Mouse (Mus musculus) thymus, postnatal 10 days (tissue): ENCODE data around the gene Dpp9.

ENCODE experiments used
- DNase-seq, 2 experiments: peaks; one replicate each; pipeline ENCODE4 v3.0.0; 2021; ENCODE audit warnings: low spot score in 2 of 2

The Dpp9 gene

DNA sequence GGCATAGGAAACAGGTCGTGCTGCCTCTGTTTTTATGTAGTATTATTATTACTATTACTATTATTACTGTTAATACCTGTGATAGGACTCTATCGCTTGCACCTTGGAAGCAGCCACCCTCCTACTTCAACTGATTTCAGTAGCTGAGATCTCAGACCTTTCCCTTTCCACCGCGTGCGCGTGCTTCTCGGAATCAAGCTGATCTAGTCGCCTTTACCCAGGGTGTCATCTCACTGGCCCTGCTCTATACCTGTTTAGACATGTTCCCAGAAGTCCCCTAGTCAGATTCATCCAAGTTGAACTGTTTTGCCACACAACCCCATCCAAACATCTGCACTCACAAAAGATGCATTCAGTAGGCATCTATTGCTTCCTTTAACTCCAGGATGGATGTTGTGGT is 14.7 kb upstream of the Dpp9 start:
- DNase-seq: no peak

DNA sequence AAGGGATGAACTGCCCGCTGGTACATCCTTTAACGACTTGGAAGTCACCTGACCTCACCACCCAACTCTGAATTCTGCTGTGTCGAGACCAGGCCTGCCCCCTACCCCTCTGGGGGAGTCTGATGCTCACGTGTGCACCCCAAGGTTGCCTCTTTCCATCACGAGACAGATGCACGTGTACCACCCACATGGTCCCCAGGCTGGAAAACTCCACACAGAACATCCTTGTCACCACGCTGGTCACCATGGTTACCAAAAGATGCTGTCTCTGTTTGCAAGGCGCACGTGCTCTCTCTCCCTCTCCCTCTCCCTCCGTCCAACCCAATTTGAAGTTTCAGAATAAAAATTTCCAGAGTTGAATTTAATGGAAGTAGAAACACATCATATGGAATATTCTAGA is 11.2 kb upstream of the Dpp9 start:
- DNase-seq: no peak

GRCm38 (mm10) chr17:56226566-56226965 is 7.9 kb upstream of the Dpp9 start:
- no peak for DNase-seq

GRCm38 (mm10) chr17:56224916-56225315 is 6.2 kb upstream of the Dpp9 start:
- DNase-seq: no peak

DNA sequence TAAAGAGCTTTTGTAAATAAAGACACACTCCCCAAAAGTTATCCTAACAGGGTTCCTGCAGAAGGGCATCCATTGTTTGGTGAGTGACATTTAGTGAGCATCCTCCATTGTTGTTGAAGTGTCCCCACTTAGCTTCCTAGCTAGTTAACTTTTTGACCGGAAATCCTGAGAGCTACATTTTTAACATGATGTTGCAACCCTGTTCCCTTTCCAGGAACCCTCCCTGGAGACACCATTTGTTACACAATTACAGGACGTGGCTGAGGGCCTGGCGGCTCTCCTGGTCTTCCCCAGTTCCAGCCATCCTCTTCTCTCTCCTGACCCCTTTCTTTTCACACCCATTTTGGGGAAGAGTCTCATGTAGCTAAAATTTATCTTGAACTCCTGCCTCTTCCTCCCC is 1.1 kb upstream of the Dpp9 start:
- no peak for DNase-seq

GRCm38 (mm10) chr17:56219251-56219650 is 546 bp upstream of the Dpp9 start:
- DNase-seq: no peak

- no peak for DNase-seq
These were observed 1.0 kb downstream of the Dpp9 start for GRCm38 (mm10) chr17:56217670-56218069.

GRCm38 (mm10) chr17:56214229-56214628 is 4.5 kb downstream of the Dpp9 start:
- no peak for DNase-seq

GRCm38 (mm10) chr17:56212676-56213075 is 6.0 kb downstream of the Dpp9 start:
- no peak for DNase-seq

GRCm38 (mm10) chr17:56211090-56211489 is 7.6 kb downstream of the Dpp9 start:
- DNase-seq: no peak

- no peak for DNase-seq
These were observed 9.9 kb downstream of the Dpp9 start for GRCm38 (mm10) chr17:56208821-56209220.

GRCm38 (mm10) chr17:56207963-56208530 is 10.7 kb downstream of the Dpp9 start:
- DNase-seq: no peak

GRCm38 (mm10) chr17:56206986-56207674 is 11.6 kb downstream of the Dpp9 start:
- no peak for DNase-seq

DNA sequence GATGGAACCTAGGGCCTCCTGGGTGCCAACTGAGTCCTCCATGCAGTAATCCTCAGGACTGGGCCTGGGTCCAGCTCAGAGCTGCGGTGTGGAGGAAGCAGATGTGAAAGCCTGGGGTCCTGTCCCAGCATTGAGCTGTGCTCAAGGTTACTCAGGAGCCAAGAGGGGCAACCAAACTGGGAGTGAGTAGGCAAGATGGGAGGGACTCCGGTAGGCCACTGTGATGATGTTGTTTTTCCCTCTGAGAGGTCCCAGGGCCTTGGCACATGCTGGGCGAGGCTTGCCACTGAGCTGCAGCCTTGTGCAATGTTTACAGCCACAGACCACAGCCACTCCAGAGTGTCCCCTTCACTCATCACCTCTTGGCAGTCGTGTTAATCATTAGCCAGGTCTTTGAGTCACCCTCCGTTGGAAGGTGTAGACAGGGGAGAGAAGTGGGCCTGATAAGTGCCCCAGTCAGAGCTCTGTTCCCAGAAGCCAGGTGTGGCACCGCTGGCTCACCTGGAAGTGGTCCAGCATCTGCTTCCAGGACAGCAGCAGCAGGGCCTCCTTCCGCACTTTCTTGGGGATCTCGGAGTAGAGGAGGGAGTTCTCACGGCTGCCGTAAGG is 12.3 kb downstream of the Dpp9 start:
- DNase-seq: no peak

- DNase-seq: no peak
These were observed 15.0 kb downstream of the Dpp9 start for GRCm38 (mm10) chr17:56203729-56204128.

- DNase-seq: no peak
These were observed 16.2 kb downstream of the Dpp9 start for GRCm38 (mm10) chr17:56202476-56202875.

DNA sequence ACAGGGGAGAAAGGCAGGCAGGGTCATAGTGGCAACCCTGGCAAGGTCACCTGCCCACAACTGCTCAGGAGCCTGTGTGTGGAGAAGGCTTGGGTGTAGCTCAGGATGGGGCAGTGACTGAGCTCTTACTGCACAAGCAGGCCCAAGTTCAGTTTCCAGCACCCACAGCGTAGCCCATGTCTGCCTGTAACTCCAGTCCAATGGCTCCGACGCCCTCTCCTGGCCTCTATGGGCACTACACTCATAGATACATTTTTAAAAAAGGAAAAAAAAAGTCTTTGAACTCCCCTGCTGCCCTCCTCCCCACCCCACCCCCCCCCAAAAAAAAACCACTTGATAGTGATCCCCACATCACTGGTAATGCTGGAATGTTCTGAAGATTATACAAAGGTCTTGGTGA is 17.1 kb downstream of the Dpp9 start:
- no peak for DNase-seq

DNA sequence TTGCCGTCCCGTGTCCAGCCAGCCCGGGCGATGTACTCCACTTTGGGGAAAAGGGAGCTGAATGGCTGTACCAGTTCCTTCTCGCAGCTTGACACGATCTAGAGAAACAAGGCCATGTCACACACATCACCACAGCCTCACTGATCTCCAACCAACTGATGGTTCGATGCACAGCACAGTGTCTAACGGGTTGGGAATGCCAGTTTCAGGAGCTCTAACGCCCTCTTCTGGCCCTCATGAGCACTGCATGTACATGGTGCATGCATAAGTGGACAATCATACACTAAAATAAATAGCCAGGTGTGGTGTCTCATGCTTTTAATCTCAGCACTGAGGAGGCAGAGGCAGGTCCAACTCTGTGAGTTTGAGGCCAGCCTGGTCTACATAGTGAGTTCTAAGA is 18.1 kb downstream of the Dpp9 start:
- no peak for DNase-seq

DNA sequence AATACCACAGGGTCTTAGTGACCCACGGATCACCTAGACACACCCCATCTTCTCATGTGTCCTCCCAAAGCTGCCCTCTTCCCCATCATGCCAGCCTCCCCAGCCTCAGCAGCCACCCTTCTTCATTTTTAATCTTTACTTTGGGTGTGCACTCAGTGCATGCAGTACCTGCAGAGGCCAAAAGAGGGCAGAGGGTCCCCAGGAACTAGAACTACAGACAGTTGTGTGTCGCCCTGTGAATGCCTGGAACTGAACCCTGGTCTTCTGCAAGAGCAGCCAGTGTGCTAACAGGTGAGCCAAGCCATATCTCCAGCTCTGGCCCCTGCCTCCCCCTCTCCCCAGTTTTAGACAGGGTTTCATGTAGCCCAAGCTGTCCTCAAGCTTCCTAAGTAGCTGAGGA is 21.8 kb downstream of the Dpp9 start:
- no peak for DNase-seq

GRCm38 (mm10) chr17:56194765-56195164 is 23.9 kb downstream of the Dpp9 start:
- no peak for DNase-seq

DNA sequence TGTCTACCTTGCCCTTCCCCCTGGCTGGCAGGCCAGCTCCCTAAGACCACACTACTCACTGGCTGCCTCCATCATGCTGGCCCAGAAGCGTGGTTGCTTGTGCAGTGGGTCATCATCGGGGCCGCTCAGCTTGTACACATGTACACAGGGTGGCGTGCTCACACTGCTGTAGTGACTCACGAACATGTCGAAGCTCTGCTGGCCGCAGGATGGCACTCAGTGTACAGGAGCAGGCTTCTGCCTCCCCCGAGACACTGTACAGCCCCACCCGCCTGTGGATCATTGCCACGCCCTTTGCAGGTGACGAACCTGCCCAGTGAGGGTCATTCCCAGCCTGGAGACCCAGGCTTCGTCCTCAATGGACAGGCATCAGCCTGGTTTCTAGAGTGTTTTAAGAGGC is 24.3 kb downstream of the Dpp9 start:
- no peak for DNase-seq

DNA sequence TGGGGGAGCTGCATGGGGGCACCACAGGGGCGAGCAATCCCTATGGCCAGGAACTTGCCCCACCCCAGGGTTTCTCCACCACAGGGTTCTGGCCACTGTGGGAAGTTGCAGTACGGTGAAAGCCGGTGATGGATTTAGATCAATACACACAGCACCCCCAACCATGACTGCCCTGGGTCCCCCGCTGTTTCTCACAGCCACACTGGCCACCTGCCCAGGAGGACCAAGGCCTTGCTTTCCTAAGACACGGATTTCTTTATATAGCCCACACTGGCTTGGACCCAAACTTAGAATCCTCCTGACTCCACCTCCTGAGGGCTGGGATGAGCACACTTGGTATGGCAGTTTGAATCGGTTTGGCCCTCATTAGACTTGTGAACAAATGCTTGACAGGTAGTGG is 27.4 kb downstream of the Dpp9 start:
- DNase-seq: no peak
